Mouse (Mus musculus) A20 (cell line): ENCODE data around the gene P4hb.
A peak's percentile ranks its signal among the peaks of the same experiment; 100 is the strongest.
"Not testable (repeated sequence)": the region's sequence is repeated elsewhere in the genome, so short reads cannot be mapped to it uniquely, and the experiment has no call there.

Experiments
- DNase-seq: peaks from one replicate; pipeline ENCODE4 v3.0.0-alpha.2; 2011; ENCODE audit warnings: low read depth, low spot score

The P4hb gene

GRCm38 (mm10) chr11:120598283-120598989 is 25.4 kb upstream of the P4hb start, which contains the start of the genes Alyref and Anapc11:
Gene Alyref (minus strand): TSS chr11:120598365.
Gene Anapc11 (plus strand): TSS chr11:120598421.
- DNase-seq = peak; percentile 98

GRCm38 (mm10) chr11:120597240-120598235 is 24.5 kb upstream of the P4hb start:
- peak; percentile 59 for DNase-seq

GRCm38 (mm10) chr11:120588531-120588930 is 15.5 kb upstream of the P4hb start:
- no peak for DNase-seq

GRCm38 (mm10) chr11:120583937-120584336 is 10.9 kb upstream of the P4hb start:
- DNase-seq = peak; percentile 26

- DNase-seq = not testable (repeated sequence)
Observed at GRCm38 (mm10) chr11:120582982-120583293, 9.9 kb upstream of the P4hb start.

- peak; percentile 86 for DNase-seq
Observed at GRCm38 (mm10) chr11:120582268-120582981, 9.4 kb upstream of the P4hb start.

GRCm38 (mm10) chr11:120581490-120582267 is 8.6 kb upstream of the P4hb start, which contains the start of gene Arhgdia:
Gene Arhgdia (minus strand): TSS chr11:120581624.
- peak; percentile 91 for DNase-seq

GRCm38 (mm10) chr11:120580871-120581331 is 7.8 kb upstream of the P4hb start:
- DNase-seq = peak; percentile 58

GRCm38 (mm10) chr11:120580190-120580589 is 7.1 kb upstream of the P4hb start:
- peak; percentile 70 for DNase-seq

- peak; percentile 84 for DNase-seq
Observed at GRCm38 (mm10) chr11:120579316-120580107, 6.5 kb upstream of the P4hb start.

- no peak for DNase-seq
Observed at GRCm38 (mm10) chr11:120578694-120579243, 5.7 kb upstream of the P4hb start.

GRCm38 (mm10) chr11:120578024-120578693 is 5.1 kb upstream of the P4hb start:
- DNase-seq = no peak

- DNase-seq = peak; percentile 69
Observed at GRCm38 (mm10) chr11:120577211-120578023, 4.4 kb upstream of the P4hb start.

GRCm38 (mm10) chr11:120576365-120576981 is 3.4 kb upstream of the P4hb start:
- DNase-seq = peak; percentile 21

GRCm38 (mm10) chr11:120575940-120576339 is 2.9 kb upstream of the P4hb start:
- peak; percentile 29 for DNase-seq

GRCm38 (mm10) chr11:120575046-120575445 is 2.0 kb upstream of the P4hb start:
- DNase-seq = no peak

GRCm38 (mm10) chr11:120574278-120574600 is 1.2 kb upstream of the P4hb start:
- DNase-seq = peak; percentile 50
